Mouse (Mus musculus): Measurements from ENCODE around the gene 9930111J21Rik2.
"Not testable (repeated sequence)": the region's sequence is repeated elsewhere in the genome, so short reads cannot be mapped to it uniquely, and the experiment has no call there.

9930111J21Rik2 gene

GRCm38 (mm10) chr11:49051093-49051891 lies at the start of gene 9930111J21Rik2:
TSS of gene 9930111J21Rik2 (minus strand) at chr11:49051242.
- not testable (repeated sequence) for DNase-seq

- DNase-seq, result peak in 1 of 2 experiments; percentile 9
These were observed 49.4 kb upstream of the 9930111J21Rik2 start for GRCm38 (mm10) chr11:49100409-49100808.

- no peak for DNase-seq
These were observed 44.3 kb upstream of the 9930111J21Rik2 start for GRCm38 (mm10) chr11:49095367-49095766.

- no peak for DNase-seq
These were observed 43.0 kb upstream of the 9930111J21Rik2 start for GRCm38 (mm10) chr11:49093861-49094660.

GRCm38 (mm10) chr11:49092786-49093185 lies 41.7 kb upstream of the 9930111J21Rik2 start:
- no peak for DNase-seq

- no peak for DNase-seq
These were observed 41.1 kb upstream of the 9930111J21Rik2 start for GRCm38 (mm10) chr11:49092053-49092586.

- DNase-seq, result no peak
These were observed 40.1 kb upstream of the 9930111J21Rik2 start for GRCm38 (mm10) chr11:49091171-49091570.

GRCm38 (mm10) chr11:49090551-49090950 lies 39.5 kb upstream of the 9930111J21Rik2 start:
- DNase-seq, result no peak

GRCm38 (mm10) chr11:49089735-49090507 lies 38.9 kb upstream of the 9930111J21Rik2 start:
- DNase-seq, result no peak

- DNase-seq, result no peak
These were observed 38.1 kb upstream of the 9930111J21Rik2 start for GRCm38 (mm10) chr11:49088990-49089652.

- DNase-seq, result peak; percentile 35 to 45
These were observed 37.0 kb upstream of the 9930111J21Rik2 start for GRCm38 (mm10) chr11:49087830-49088616.

GRCm38 (mm10) chr11:49086858-49087361 lies 35.9 kb upstream of the 9930111J21Rik2 start:
- no peak for DNase-seq

- no peak for DNase-seq
These were observed 33.8 kb upstream of the 9930111J21Rik2 start for GRCm38 (mm10) chr11:49084875-49085274.

GRCm38 (mm10) chr11:49084385-49084784 lies 33.3 kb upstream of the 9930111J21Rik2 start:
- no peak for DNase-seq

- DNase-seq, result no peak
These were observed 32.8 kb upstream of the 9930111J21Rik2 start for GRCm38 (mm10) chr11:49083808-49084207.

GRCm38 (mm10) chr11:49083146-49083545 lies 32.1 kb upstream of the 9930111J21Rik2 start:
- DNase-seq, result no peak

- DNase-seq, result no peak
These were observed 30.8 kb upstream of the 9930111J21Rik2 start for GRCm38 (mm10) chr11:49081886-49082285.

GRCm38 (mm10) chr11:49081356-49081755 lies 30.3 kb upstream of the 9930111J21Rik2 start:
- DNase-seq, result no peak

- no peak for DNase-seq
These were observed 29.6 kb upstream of the 9930111J21Rik2 start for GRCm38 (mm10) chr11:49080636-49081035.

GRCm38 (mm10) chr11:49078719-49079118 lies 27.7 kb upstream of the 9930111J21Rik2 start:
- DNase-seq, result no peak

GRCm38 (mm10) chr11:49077012-49077411 lies 26.0 kb upstream of the 9930111J21Rik2 start:
- no peak for DNase-seq

Data from lung, postnatal 4 days (tissue).